Mouse (Mus musculus) CD4-positive, CD25-positive, alpha-beta regulatory T cell, adult 4 months (primary cell): ENCODE measurements at regions not wholly inside any gene's neighbourhood (a gene's known extent, or its start where the extent isn't known, plus 50 kb on each side); places are given as distances from the start of the nearest gene placed in this dataset.
"Not testable (repeated sequence)": the region's sequence is repeated elsewhere in the genome, so short reads cannot be mapped to it uniquely, and the experiment has no call there.

Source experiments
- ATAC-seq: one replicate; pipeline ENCODE4 v1.8.0; 2017

DNA sequence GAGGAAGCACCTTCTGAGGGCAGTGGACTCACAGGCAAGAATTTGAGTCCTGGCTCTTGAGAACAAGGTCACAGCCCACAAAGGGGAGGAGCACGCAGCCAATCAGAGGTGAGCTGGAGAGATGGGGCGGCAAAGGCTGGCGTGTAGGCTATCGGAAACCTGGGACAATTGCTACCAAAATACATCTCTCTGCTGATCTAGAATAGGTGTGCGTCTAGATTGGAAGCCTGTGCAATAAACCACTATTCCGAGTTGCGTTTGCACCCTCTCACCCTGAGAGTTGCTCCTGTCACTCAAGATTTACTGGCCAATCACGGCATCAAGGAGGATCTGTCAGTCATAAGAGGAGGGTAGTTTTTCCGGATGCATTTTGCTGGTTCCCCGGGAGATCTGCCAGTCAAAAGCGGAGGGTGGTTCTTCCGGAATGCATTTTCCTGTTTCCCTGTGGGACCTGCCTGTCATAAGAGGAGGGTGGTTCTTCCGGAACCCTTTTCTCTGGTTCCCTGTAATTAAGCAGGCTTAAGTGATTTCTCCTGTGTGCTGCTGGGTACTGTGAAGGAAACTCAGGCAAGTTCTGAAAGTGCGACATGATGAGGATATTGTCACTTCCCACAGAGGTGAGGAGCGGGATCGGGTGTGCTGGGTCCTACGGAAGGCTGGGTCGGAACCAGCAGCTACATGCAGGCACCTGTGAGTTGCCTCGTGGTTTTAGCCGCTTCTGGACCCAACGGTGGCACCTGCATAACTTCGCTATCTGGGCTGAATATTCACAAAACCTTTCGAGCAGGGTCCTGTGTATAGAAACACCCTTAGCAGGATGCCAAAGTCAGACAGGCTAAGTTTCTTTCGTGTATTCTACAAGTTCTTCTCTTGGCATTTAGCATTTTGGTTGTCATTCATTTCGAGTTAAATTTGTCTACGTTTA lies 112.6 kb upstream of the Zfp960 start:
- peak; percentile 100 for ATAC-seq

DNA sequence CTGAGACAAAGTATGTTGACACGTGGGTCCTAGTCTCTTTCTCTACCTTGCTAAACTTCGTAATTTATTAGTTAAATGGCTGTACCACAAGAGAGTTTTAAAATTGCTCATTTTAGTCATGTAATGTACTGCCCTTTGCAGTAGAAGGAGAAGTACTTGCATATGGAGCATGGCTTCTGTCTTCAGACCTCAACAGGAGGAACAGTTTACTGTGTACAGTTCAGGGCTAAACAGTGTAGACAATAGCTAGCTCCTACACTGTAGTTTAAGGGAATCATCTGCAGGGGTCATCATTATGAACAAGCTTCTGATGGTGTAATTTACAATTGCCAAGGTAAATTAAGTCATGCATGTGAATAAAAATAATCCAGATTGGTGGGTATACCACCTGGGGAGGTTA lies 111.8 kb upstream of the Zfp960 start:
- not testable (repeated sequence) for ATAC-seq

DNA sequence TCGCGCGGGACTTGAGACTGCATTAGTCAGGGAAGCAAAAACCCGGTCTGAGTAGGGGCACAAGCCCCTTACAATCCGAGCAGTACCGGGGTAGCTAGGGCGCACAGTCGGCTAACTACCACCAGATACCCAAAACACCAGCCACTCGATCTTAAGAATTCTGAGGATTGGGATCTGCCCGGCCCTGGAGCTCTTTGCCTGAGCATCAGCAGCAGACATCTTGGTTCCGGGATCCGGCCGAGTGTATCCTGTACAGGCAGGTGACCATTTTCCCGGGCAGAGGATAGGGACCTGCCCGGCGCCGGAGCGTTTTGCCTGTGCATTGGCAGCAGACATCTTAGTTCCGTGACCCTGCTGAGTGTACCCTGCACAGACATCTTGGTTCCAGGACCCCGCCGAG lies 66.7 kb upstream of the Zfp960 start:
- not testable (repeated sequence) for ATAC-seq

DNA sequence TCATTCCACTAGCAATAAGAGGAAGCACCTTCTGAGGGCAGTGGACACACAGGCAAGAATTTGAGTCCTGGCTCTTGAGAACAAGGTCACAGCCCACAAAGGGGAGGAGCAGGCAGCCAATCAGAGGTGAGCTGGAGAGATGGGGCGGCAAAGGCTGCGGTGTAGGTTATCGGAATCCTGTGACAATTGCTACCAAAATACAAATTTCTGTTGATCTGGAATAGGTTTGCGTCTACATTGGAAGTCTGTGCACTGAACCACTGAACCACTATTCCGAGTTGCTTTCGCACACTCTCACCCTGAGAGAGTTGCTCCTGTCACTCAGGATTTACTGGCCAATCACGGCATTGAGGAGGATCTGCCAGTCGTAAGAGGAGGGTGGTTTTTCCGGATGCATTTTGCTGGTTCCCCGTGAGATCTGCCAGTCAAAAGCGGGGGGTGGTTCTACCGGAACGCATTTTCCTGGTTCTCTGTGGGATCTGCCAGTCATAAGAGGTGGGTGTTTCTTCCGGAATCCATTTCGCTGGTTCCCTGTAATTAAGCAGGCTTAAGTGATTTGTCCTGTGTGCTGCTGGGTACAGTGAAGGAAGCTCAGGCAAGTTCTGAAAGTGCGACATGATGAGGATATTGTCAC lies 59.2 kb upstream of the Zfp960 start:
- peak; percentile 100 for ATAC-seq

DNA sequence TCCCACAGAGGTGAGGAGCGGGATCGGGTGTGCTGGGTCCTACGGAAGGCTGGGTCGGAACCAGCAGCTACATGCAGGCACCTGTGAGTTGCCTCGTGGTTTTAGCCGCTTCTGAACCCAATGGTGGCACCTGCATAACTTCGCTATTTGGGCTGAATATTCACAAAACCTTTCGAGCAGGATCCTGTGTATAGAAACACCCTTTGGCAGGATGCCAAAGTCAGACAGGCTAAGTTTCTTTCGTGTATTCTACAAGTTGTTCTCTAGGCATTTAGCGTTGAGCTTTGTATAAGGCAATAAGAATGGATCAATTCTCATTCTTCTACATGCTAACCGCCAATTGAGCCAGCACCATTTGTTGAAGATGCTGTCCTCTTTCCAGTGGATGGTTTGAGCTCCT lies 58.6 kb upstream of the Zfp960 start:
- peak; percentile 1 for ATAC-seq
